Mouse (Mus musculus) left cerebral cortex, postnatal 14 days (tissue): ENCODE measurements around the gene Myo1d. TPM values are rescaled to one million over a fixed set of nuclear protein-coding genes. Genes with fewer than 3 reads are reported as not detected.
A peak's percentile ranks its signal among the peaks of the same experiment; 100 is the strongest.

ENCODE experiments used
- DNase-seq, 2 experiments: peaks; one replicate each; pipeline ENCODE4 v3.0.0; 2021 to 2022; ENCODE audit warnings: low spot score in 2 of 2, mixed read lengths in 1 of 2
- intact Hi-C: fragments of 180-260 bp; cut with DNase I; formaldehyde crosslinking; loops from one replicate; pipeline ENCODE4 v1.15.1; 2025
- total RNA-seq, 2 experiments: library from RNA; stranded (reverse); gene quantifications; 2 replicates each; pipeline ENCODE4 v1.2.3; 2021

Gene Myo1d
- total RNA-seq, 2 experiments from 2014 or later, result 4.1 to 4.6 TPM

GRCm38 (mm10) chr11:80749187-80749586, 30.6 kb downstream of the Myo1d start:
- intact Hi-C loops, result no loop called here
- DNase-seq, result peak in 1 of 2 experiments; percentile 15

GRCm38 (mm10) chr11:80745426-80745825, 34.4 kb downstream of the Myo1d start:
- no peak for DNase-seq
- intact Hi-C loops, result no loop called here

GRCm38 (mm10) chr11:80743823-80744410, 35.9 kb downstream of the Myo1d start:
- intact Hi-C loops, result no loop called here
- DNase-seq, result no peak

GRCm38 (mm10) chr11:80742462-80742861, 37.4 kb downstream of the Myo1d start:
- intact Hi-C loops, result no loop called here

GRCm38 (mm10) chr11:80734771-80735170, 45.1 kb downstream of the Myo1d start:
- intact Hi-C loops, result no loop called here
- no peak for DNase-seq

More at GRCm38 (mm10) chr11:80742462-80742861, 37.4 kb downstream of the Myo1d start:
- no peak for DNase-seq

- intact Hi-C loops, result no loop called here
- DNase-seq, result peak; percentile 33 to 44
Measured at GRCm38 (mm10) chr11:80724701-80725100, 55.1 kb downstream of the Myo1d start.

- intact Hi-C loops, result no loop called here
- no peak for DNase-seq
Measured at GRCm38 (mm10) chr11:80723406-80724047, 56.3 kb downstream of the Myo1d start.

- intact Hi-C loops, result no loop called here
- no peak for DNase-seq
Measured at GRCm38 (mm10) chr11:80719014-80719413, 60.8 kb downstream of the Myo1d start.

GRCm38 (mm10) chr11:80718036-80718435, 61.8 kb downstream of the Myo1d start:
- intact Hi-C loops, result no loop called here
- DNase-seq, result no peak

GRCm38 (mm10) chr11:80715115-80715514, 64.7 kb downstream of the Myo1d start:
- no peak for DNase-seq
- intact Hi-C loops, result no loop called here

GRCm38 (mm10) chr11:80713705-80714104, 66.1 kb downstream of the Myo1d start:
- DNase-seq, result no peak

GRCm38 (mm10) chr11:80712201-80712600, 67.6 kb downstream of the Myo1d start:
- intact Hi-C loops, result no loop called here
- DNase-seq, result no peak

More at GRCm38 (mm10) chr11:80713705-80714104, 66.1 kb downstream of the Myo1d start:
- intact Hi-C loops, result no loop called here

GRCm38 (mm10) chr11:80711336-80711735, 68.5 kb downstream of the Myo1d start:
- intact Hi-C loops, result no loop called here
- DNase-seq, result no peak

- no peak for DNase-seq
- intact Hi-C loops, result no loop called here
Measured at GRCm38 (mm10) chr11:80700611-80701010, 79.2 kb downstream of the Myo1d start.

- intact Hi-C loops, result loop anchor here (10.0 kb wide), 1 partner anchor 76 kb away; no protein-coding TSS in a partner anchor
- DNase-seq, result no peak
Measured at GRCm38 (mm10) chr11:80698721-80699120, 81.1 kb downstream of the Myo1d start.

GRCm38 (mm10) chr11:80696350-80696749, 83.5 kb downstream of the Myo1d start:
- peak; percentile 39 to 57 for DNase-seq
- intact Hi-C loops, result loop anchor here (1.0 to 10.0 kb wide), 3 partner anchors 78 to 916 kb away; no protein-coding TSS in a partner anchor

GRCm38 (mm10) chr11:80684603-80685002, 95.2 kb downstream of the Myo1d start:
- DNase-seq, result no peak
- intact Hi-C loops, result no loop called here

GRCm38 (mm10) chr11:80682745-80683144, 97.1 kb downstream of the Myo1d start:
- DNase-seq, result no peak
- intact Hi-C loops, result no loop called here

GRCm38 (mm10) chr11:80673013-80673412, 106.8 kb downstream of the Myo1d start:
- intact Hi-C loops, result loop anchor here (5.0 kb wide), 1 partner anchor 196 kb away; the partner anchor contains the start of gene Cdk5r1
- DNase-seq, result peak in 1 of 2 experiments; percentile 1

GRCm38 (mm10) chr11:80670391-80670790, 109.4 kb downstream of the Myo1d start:
- peak; percentile 66 to 91 for DNase-seq
- intact Hi-C loops, result loop anchor here (1.0 to 5.0 kb wide), 2 partner anchors 193 to 242 kb away; partner anchors contain the start of genes Cdk5r1 and Psmd11

GRCm38 (mm10) chr11:80669934-80670333, 109.9 kb downstream of the Myo1d start:
- intact Hi-C loops, result loop anchor here (1.0 to 5.0 kb wide), 2 partner anchors 193 to 242 kb away; partner anchors contain the start of genes Cdk5r1 and Psmd11
- peak; percentile 33 to 41 for DNase-seq
